Comparison of ENCODE assay signal across 34 mouse cellular contexts in genomic region chr3:116951489-116951888, GRCm38 (mm10). TPM values are rescaled to one million over a fixed set of nuclear protein-coding genes. Genes with fewer than 3 reads are reported as not detected.
DNase-seq lines count a peak whose midpoint lies in the region; TF ChIP-seq lines count a peak whose summit lies in the region.
"Had no signal": no experiment of that assay in that cellular context is flagged by ENCODE, and none has a peak within 500 bp of the region (broad histone marks: within the 10 kb centered on the region; RNA-seq: fewer than 3 reads in every experiment).

No protein-coding gene starts in this region.

- DNase-seq in heart, adult 11 months, result peak; percentile 93
- no peak for DNase-seq in heart, embryonic 10.5 days (ENCODE audit: low spot score)
- no peak for DNase-seq in layer of hippocampus, adult 2 months (ENCODE audit: low spot score in 2 of 2)
- DNase-seq in layer of hippocampus, adult 9-10 months (ENCODE audit: low spot score), result no peak
- peak; percentile 53 for DNase-seq in lung, postnatal 36 days
- no peak for DNase-seq in lung, postnatal 10 days
- DNase-seq in ovary, adult 18-20 months (ENCODE audit: low spot score), result no peak
- no peak for DNase-seq in left cerebral cortex, postnatal 36 days (ENCODE audit: low spot score in 2 of 2)
- DNase-seq: adrenal gland, postnatal 10 days; cerebellum, adult 8-10 months; cerebellum, postnatal 36 days; gastrocnemius, postnatal 25 days; kidney, postnatal 25 days; right cerebral cortex, adult 18-20 months; right cerebral cortex, postnatal 4 days; thymus, adult 18-20 months; thymus, postnatal 36 days had no signal

- no peaks in the 10 kb centered on the region for H3K4me1 ChIP-seq in heart, embryonic 10.5 days
- H3K4me1 ChIP-seq: embryonic facial prominence, embryonic 15.5 days; forebrain, embryonic 15.5 days; hindbrain, embryonic 15.5 days; limb, embryonic 13.5 days; midbrain, embryonic 10.5 days; stomach, embryonic 15.5 days had no signal

- no peaks in the 10 kb centered on the region for H3K9me3 ChIP-seq in heart, embryonic 10.5 days
- H3K9me3 ChIP-seq: embryonic facial prominence, embryonic 15.5 days; forebrain, embryonic 15.5 days; heart, embryonic 12.5 days; hindbrain, embryonic 15.5 days; limb, embryonic 13.5 days; midbrain, embryonic 10.5 days; stomach, embryonic 15.5 days had no signal

- no peaks in the 10 kb centered on the region for H3K36me3 ChIP-seq in heart, embryonic 10.5 days
- H3K36me3 ChIP-seq: embryonic facial prominence, embryonic 15.5 days; hindbrain, embryonic 15.5 days; limb, embryonic 13.5 days; midbrain, embryonic 10.5 days; stomach, embryonic 15.5 days had no signal

- H3K27ac ChIP-seq in heart, embryonic 10.5 days, result no peak overlapping the region
- peak overlapping the region; percentile 37; the same call in 1 of the 2 replicates for H3K27ac ChIP-seq in layer of hippocampus, adult 2 months
- H3K27ac ChIP-seq: embryonic facial prominence, embryonic 15.5 days; forebrain, embryonic 15.5 days; hindbrain, embryonic 15.5 days; limb, embryonic 13.5 days; midbrain, embryonic 10.5 days; stomach, embryonic 15.5 days had no signal

- no peak for TF ChIP-seq CTCF in layer of hippocampus, adult 2 months (conservative IDR thresholded peaks at IDR 0.05)

- no peak overlapping the region for H3K4me3 ChIP-seq in heart, embryonic 10.5 days
- H3K4me3 ChIP-seq in layer of hippocampus, adult 2 months, result no peak overlapping the region
- H3K4me3 ChIP-seq: embryonic facial prominence, embryonic 15.5 days; forebrain, embryonic 15.5 days; heart, embryonic 12.5 days; hindbrain, embryonic 15.5 days; limb, embryonic 13.5 days; midbrain, embryonic 10.5 days; stomach, embryonic 15.5 days had no signal

- intact Hi-C loops in left cerebral cortex, postnatal 36 days (cut with DNase I), result no loop called here

- 73% methylated on average over 3 of the region's 3 CpGs for WGBS in heart, embryonic 10.5 days

- no peaks in the 10 kb centered on the region for H3K27me3 ChIP-seq in heart, embryonic 10.5 days (ENCODE audit: insufficient read depth, poor library complexity, severe bottlenecking)
- H3K27me3 ChIP-seq: embryonic facial prominence, embryonic 15.5 days; forebrain, embryonic 15.5 days; heart, embryonic 12.5 days; hindbrain, embryonic 15.5 days; limb, embryonic 13.5 days; stomach, embryonic 15.5 days had no signal

RNA-seq across cellular contexts. Expression of gene 4930455H04Rik, which starts 16.6 kb away (rescaled TPM):
- polyA plus RNA-seq in heart, embryonic 10.5 days (2016; fragmentation: Nextera tagmentation; extraction: Ambion mirVana), result not detected in 2 replicates
- not detected for total RNA-seq in layer of hippocampus, adult 2 months (2021)
- not detected for total RNA-seq in left cerebral cortex, postnatal 36 days (2021)
- total RNA-seq: gastrocnemius, postnatal 25 days; hematopoietic stem cell, adult 5-6 weeks; layer of hippocampus, adult 8-10 months; left cerebral cortex, postnatal 14 days; MEL; midbrain, postnatal 0 days had no signal
- polyA plus RNA-seq: activated CD4-positive, CD25-positive, alpha-beta regulatory T cell, adult 4 months; C2C12; embryonic facial prominence, embryonic 15.5 days; forebrain, embryonic 15.5 days; heart, embryonic 12.5 days; hindbrain, embryonic 15.5 days; intestine, embryonic 14.5 days; kidney, embryonic 14.5 days; limb, embryonic 13.5 days; midbrain, embryonic 10.5 days; midbrain, postnatal 0 days; neural tube, embryonic 14.5 days; stomach, embryonic 15.5 days had no signal

RNA-seq across cellular contexts. Expression of gene Palmd, which starts 17.3 kb away (rescaled TPM):
- polyA plus RNA-seq in heart, embryonic 10.5 days (2016; fragmentation: Nextera tagmentation; extraction: Ambion mirVana), result 3.9 and 6.6 TPM in 2 replicates
- 10 to 100 TPM; 30.2 TPM for total RNA-seq in layer of hippocampus, adult 2 months (2021)
- 10 to 100 TPM; 17.7 to 28.7 TPM for total RNA-seq in left cerebral cortex, postnatal 36 days (2021)
- total RNA-seq: hematopoietic stem cell, adult 5-6 weeks; MEL had no signal
- polyA plus RNA-seq: activated CD4-positive, CD25-positive, alpha-beta regulatory T cell, adult 4 months had no signal

Comparison
In these comparisons a context has a peak if more than half of its experiments do, and no peak if none do; other contexts are left out.
1. DNase-seq: peak in heart, adult 11 months (single experiment) and lung, postnatal 36 days (single experiment); none in heart, embryonic 10.5 days (single experiment), layer of hippocampus, adult 2 months (0 of 2), layer of hippocampus, adult 9-10 months (single experiment), lung, postnatal 10 days (single experiment), ovary, adult 18-20 months (single experiment) and left cerebral cortex, postnatal 36 days (0 of 2).